Mouse (Mus musculus) layer of hippocampus, adult 18-20 months (tissue): Measurements from ENCODE around the gene Cx3cl1. TPM values are rescaled to one million over a fixed set of nuclear protein-coding genes. Genes with fewer than 3 reads are reported as not detected.

ENCODE experiments used
- DNase-seq, 2 experiments: peaks; one replicate each; pipeline ENCODE4 v3.0.0; 2022; ENCODE audit warnings: low spot score in 2 of 2
- total RNA-seq, 2 experiments: library from RNA; stranded (reverse); gene quantifications; 2 replicates each; pipeline ENCODE4 v1.2.3; 2021

Cx3cl1 gene
- total RNA-seq, 2 experiments from 2014 or later: 400 to 401 TPM

- no peak for DNase-seq
Observed at GRCm38 (mm10) chr8:94828284-94828683, 56.5 kb downstream of the Cx3cl1 start.

Other genes with a start within 250 kb of the Cx3cl1 start
- 10 to 100 TPM; 41.9 to 48.2 TPM for gene Cpne2, start 239.0 kb upstream of the Cx3cl1 start, total RNA-seq
- 10 to 100 TPM; 25.1 to 26.4 TPM for gene Rspry1, start 170.1 kb upstream of the Cx3cl1 start, total RNA-seq
- 10 to 100 TPM; 37.7 to 46.2 TPM for gene Fam192a, start 170.0 kb upstream of the Cx3cl1 start, total RNA-seq
- 100 to 1,000 TPM; 138 to 153 TPM for gene Arl2bp, start 105.4 kb upstream of the Cx3cl1 start, total RNA-seq
- gene Pllp, start 75.7 kb upstream of the Cx3cl1 start, total RNA-seq: 10 to 100 TPM; 37.0 to 42.6 TPM
- gene Ccl22, start 26.4 kb upstream of the Cx3cl1 start, total RNA-seq: under 1 TPM; 0.15 to 0.23 TPM
- gene Ccl17, start 38.4 kb downstream of the Cx3cl1 start, total RNA-seq: 1 to 10 TPM; 4.7 to 4.9 TPM
- 10 to 100 TPM; 75.1 to 91.6 TPM for gene Coq9, start 66.3 kb downstream of the Cx3cl1 start, total RNA-seq
- gene Ciapin1, start 66.3 kb downstream of the Cx3cl1 start, total RNA-seq: 10 to 100 TPM; 69.4 to 77.1 TPM
- 10 to 100 TPM; 66.0 to 73.6 TPM for gene Polr2c, start 85.4 kb downstream of the Cx3cl1 start, total RNA-seq
- gene Dok4, start 104.3 kb downstream of the Cx3cl1 start, total RNA-seq: 10 to 100 TPM; 21.5 to 23.8 TPM
- 1 to 10 TPM; 1.3 to 2.1 TPM for gene Ccdc102a, start 146.1 kb downstream of the Cx3cl1 start, total RNA-seq
- under 1 TPM in 1 of 2 experiments, not detected in 1; 0.10 TPM for gene Adgrg5, start 151.7 kb downstream of the Cx3cl1 start, total RNA-seq
- gene Adgrg1, start 202.7 kb downstream of the Cx3cl1 start, total RNA-seq: 100 to 1,000 TPM; 100 to 108 TPM
- gene Adgrg3, start 245.7 kb downstream of the Cx3cl1 start, total RNA-seq: under 1 TPM in 1 of 2 experiments, not detected in 1; 0.48 TPM